Mouse (Mus musculus) left cerebral cortex, adult 2 months (tissue): ENCODE measurements around the gene Oaz2. TPM values are rescaled to one million over a fixed set of nuclear protein-coding genes. Genes with fewer than 3 reads are reported as not detected.
"Not testable (repeated sequence)": the region's sequence is repeated elsewhere in the genome, so short reads cannot be mapped to it uniquely, and the experiment has no call there.

Experiments
- DNase-seq, 2 experiments: peaks; one replicate each; pipeline ENCODE4 v3.0.0; 2021 to 2022; ENCODE audit warnings: low spot score in 2 of 2, mixed read lengths in 1 of 2; ENCODE audit errors: extremely low spot score in 1 of 2
- H3K27ac ChIP-seq: fragments of 200-600 bp; 2 replicates; pipeline ENCODE4 v1.8.1; 2022
- H3K4me3 ChIP-seq: fragments of 200-600 bp; 2 replicates; pipeline ENCODE4 v1.8.1; 2022
- CTCF ChIP-seq: fragments of 200-600 bp; IDR thresholded peaks from 2 replicates; pipeline ENCODE4 v1.8.1; 2022; ENCODE audit warnings: antibody characterized with exemption, mild to moderate bottlenecking, moderate library complexity
- intact Hi-C: fragments of 180-260 bp; cut with DNase I; formaldehyde crosslinking; loops from one replicate; pipeline ENCODE4 v1.15.1; 2025
- total RNA-seq, 2 experiments: library from RNA; stranded (reverse); gene quantifications; 2 replicates each; pipeline ENCODE4 v1.2.3; 2021

The Oaz2 gene
- total RNA-seq, 2 experiments from 2014 or later = 218 to 230 TPM

- DNase-seq = no peak
- TF ChIP-seq CTCF = no peak
- intact Hi-C loops = no loop called here
- H3K4me3 ChIP-seq = no peak overlapping the region
- H3K27ac ChIP-seq = no peak overlapping the region
Observed at GRCm38 (mm10) chr9:65636926-65637325, 30.9 kb upstream of the Oaz2 start.

DNA sequence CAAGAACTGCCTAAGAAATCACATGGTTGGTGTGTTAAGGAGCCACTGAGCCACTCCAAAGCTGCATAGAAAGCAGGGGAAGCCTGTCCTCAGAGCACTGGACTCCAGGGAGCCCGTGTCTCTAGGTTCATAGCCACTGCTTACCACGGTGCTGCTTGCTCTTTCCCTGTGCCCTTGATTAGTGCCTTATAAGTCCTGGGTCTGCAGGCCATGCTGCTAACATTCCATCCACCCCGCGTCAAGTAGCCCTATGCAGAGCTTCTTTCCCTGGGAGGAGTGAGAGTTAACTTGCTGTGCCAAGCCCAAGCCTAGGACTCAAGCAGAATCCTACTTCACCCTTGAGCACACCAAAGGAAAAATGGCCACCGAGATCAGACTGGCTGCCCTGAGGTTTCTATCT is 28.7 kb upstream of the Oaz2 start:
- TF ChIP-seq CTCF = no peak
- no peak overlapping the region for H3K4me3 ChIP-seq
- no peak for DNase-seq
- H3K27ac ChIP-seq = no peak overlapping the region
- intact Hi-C loops = no loop called here

DNA sequence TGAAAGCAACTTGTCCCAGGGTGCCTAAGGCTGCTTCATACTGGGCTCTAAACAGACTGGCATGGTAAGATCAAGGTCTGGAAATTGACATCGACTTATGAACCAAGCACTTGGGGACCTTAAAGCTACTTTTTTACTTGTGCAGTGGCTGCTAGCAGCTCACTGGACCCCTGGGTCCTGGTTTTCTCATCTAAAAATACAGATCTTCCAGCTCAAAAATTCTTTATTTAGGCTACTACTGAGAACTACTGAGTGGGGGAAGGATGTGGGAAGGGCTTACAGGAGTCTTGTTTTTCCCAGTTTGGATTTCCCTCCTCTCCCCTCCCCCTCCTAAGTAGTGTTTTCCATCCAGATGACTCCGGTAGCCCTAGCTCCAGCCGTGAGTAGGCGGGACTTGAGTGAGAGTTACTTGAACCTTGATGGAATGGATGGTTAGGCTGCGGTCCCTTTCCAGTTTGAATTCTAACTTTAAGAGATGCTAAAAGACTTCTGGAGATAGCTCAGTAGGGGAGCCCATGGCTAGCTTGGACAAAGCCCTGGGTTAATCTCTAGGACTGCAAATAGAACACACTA is 26.9 kb upstream of the Oaz2 start:
- DNase-seq = no peak
- TF ChIP-seq CTCF = no peak
- intact Hi-C loops = no loop called here
- Histone ChIP-seq H3K4me3 (no peak overlapping the region), H3K27ac (no peak overlapping the region)

DNA sequence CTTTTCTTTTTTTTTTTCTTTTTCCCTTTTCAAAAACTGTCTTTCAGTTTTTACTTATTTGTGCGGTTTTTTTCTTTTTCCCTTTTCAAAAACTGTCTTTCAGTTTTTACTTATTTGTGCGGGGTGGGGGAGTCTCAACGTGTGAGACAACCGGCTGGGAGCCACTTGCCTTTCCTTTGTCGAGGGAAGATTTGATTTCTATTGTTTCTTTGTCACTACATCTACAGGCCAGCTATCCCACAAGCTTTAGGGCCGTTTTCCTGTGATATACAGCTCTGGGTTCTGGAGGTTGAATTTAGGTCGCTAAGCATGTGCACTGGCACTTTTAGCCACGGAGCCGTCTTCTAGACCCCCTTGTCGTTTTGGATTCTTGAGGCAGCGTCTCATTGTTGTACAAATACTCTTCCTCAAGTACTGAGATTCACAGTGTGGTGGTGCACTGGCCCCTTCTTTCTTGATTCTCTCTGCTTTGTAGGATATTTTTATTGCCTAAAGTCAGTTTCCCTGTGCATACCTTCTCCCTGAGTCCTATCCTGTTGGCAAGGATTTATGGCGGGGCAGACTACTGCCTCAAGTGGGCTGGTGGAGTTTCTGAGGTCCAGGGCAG is 26.3 kb upstream of the Oaz2 start:
- intact Hi-C loops = no loop called here
- Histone ChIP-seq H3K27ac (no peak overlapping the region), H3K4me3 (no peak overlapping the region)
- DNase-seq = no peak
- no peak for TF ChIP-seq CTCF

- Histone ChIP-seq H3K27ac (no peak overlapping the region), H3K4me3 (no peak overlapping the region)
- intact Hi-C loops = no loop called here
- DNase-seq = no peak
- TF ChIP-seq CTCF = no peak
Observed at GRCm38 (mm10) chr9:65642546-65642945, 25.3 kb upstream of the Oaz2 start.

DNA sequence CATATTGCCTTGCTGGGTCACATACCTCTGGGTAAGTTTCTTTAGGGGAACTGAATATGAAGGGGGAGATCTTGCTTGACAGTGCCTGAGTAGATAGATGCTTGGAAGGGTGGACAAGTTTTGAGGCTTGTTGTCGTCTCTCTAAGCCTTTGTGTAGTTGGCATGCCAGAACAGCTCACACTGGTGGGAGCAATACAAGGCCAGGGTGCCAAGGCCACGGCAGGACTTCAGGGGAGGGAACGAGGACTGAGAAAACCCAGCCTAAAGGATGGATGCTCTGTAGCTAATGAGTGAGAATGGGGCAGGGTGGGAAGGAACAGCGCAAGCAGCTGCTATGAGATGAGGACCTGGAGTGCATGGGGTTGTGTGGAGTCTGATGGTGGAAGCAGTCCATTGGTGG is 22.8 kb upstream of the Oaz2 start:
- no peak for DNase-seq
- Histone ChIP-seq H3K27ac (no peak overlapping the region), H3K4me3 (no peak overlapping the region)
- intact Hi-C loops = no loop called here
- TF ChIP-seq CTCF = no peak

GRCm38 (mm10) chr9:65645984-65646383 is 21.8 kb upstream of the Oaz2 start:
- H3K4me3 ChIP-seq = no peak overlapping the region
- H3K27ac ChIP-seq = no peak overlapping the region
- no peak; the same call in 1 of the 2 replicates for TF ChIP-seq CTCF
- intact Hi-C loops = no loop called here
- no peak for DNase-seq

DNA sequence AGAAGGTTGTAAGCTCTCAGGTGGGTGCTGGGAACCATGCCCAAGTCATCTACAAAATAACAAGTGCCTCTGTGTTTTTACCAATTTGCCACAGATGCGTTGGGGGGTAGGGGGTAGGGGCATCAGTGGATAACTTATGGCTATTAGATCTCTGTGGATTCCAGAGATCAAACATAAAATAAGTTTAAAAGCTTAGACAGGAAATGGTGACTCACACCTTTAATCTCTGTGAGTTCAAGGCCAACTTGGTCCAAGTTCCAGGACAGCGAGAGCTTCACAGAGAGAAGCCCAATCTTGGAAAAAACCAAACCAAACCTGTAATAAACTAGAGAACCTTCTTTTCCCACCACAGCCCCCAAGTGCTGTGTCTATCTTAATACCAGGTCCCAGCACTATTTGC is 21.0 kb upstream of the Oaz2 start:
- Histone ChIP-seq H3K27ac (no peak overlapping the region), H3K4me3 (no peak overlapping the region)
- intact Hi-C loops = no loop called here
- DNase-seq = no peak
- TF ChIP-seq CTCF = no peak

GRCm38 (mm10) chr9:65648730-65649129 is 19.1 kb upstream of the Oaz2 start:
- intact Hi-C loops = no loop called here
- TF ChIP-seq CTCF = no peak
- no peak for DNase-seq
- H3K4me3 ChIP-seq = no peak overlapping the region
- no peak overlapping the region for H3K27ac ChIP-seq

DNA sequence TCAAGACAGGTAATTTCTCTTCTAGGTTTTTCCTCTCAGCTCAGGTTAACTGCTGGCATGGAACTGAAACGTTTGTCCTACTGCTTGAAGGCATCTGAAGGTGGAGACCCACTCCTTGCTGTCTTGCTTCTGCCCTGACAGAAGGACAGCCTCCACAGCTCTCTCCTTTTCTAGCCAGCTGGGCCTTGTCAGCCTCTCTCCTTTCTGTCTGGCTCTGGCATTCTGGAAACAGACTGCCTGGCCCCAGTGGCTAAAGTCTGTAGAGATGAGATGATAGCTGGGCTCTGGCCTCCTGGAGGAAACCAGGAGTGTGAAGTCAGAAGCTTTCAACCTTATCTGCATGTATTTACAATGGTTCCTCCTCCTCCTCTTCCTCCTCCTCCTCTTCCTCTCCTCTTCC is 17.8 kb upstream of the Oaz2 start:
- no peak for TF ChIP-seq CTCF
- Histone ChIP-seq H3K27ac (no peak overlapping the region), H3K4me3 (no peak overlapping the region)
- no peak for DNase-seq
- intact Hi-C loops = no loop called here

GRCm38 (mm10) chr9:65651957-65652356 is 15.8 kb upstream of the Oaz2 start:
- intact Hi-C loops, DNase-seq, H3K27ac ChIP-seq, H3K4me3 ChIP-seq: not testable (repeated sequence)
- peak; percentile 34 for TF ChIP-seq CTCF

DNA sequence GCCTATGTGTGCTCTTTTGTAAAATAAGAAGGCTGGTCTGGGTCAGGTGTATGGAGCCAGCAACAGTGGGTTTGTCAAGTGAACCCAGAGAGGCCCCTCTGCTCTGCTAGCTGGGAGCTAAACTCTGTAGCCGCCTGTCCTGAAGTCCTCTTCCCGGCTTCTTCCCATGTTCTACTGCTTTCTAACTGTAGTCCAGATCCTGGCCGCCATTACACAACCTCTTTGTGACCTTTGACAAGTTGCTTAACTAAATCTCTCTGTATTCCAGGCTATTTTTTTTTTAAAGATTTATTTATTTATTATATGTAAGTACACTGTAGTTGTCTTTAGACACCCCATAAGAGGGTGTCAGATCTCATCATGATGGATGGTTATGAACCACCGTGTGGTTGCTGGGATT is 14.1 kb upstream of the Oaz2 start:
- Histone ChIP-seq H3K27ac (no peak overlapping the region), H3K4me3 (no peak overlapping the region)
- TF ChIP-seq CTCF = no peak
- no peak for DNase-seq
- intact Hi-C loops = no loop called here

- intact Hi-C loops = no loop called here
- Histone ChIP-seq H3K4me3 (no peak overlapping the region), H3K27ac (no peak overlapping the region)
- DNase-seq = no peak
- no peak for TF ChIP-seq CTCF
Observed at GRCm38 (mm10) chr9:65654700-65655237, 13.0 kb upstream of the Oaz2 start.
